Mouse (Mus musculus): ENCODE data around the gene Gfod1.

Gfod1 gene

GRCm38 (mm10) chr13:43197187-43197586 is 106.8 kb downstream of the Gfod1 start:
- no peak for DNase-seq

GRCm38 (mm10) chr13:43196000-43196399 is 108.0 kb downstream of the Gfod1 start:
- no peak for DNase-seq

GRCm38 (mm10) chr13:43193932-43194331 is 110.0 kb downstream of the Gfod1 start:
- no peak for DNase-seq

GRCm38 (mm10) chr13:43193266-43193665 is 110.7 kb downstream of the Gfod1 start:
- no peak for DNase-seq

- DNase-seq = no peak
Observed at GRCm38 (mm10) chr13:43191741-43192192, 112.2 kb downstream of the Gfod1 start.

- DNase-seq = no peak
Observed at GRCm38 (mm10) chr13:43191290-43191689, 112.7 kb downstream of the Gfod1 start.

- DNase-seq = no peak
Observed at GRCm38 (mm10) chr13:43187736-43188135, 116.2 kb downstream of the Gfod1 start.

GRCm38 (mm10) chr13:43183248-43184055 is 120.5 kb downstream of the Gfod1 start:
- DNase-seq = no peak

- peak; percentile 53 to 79 for DNase-seq
Observed at GRCm38 (mm10) chr13:43182465-43183201, 121.3 kb downstream of the Gfod1 start.

GRCm38 (mm10) chr13:43181104-43181503 is 122.9 kb downstream of the Gfod1 start:
- DNase-seq = no peak

GRCm38 (mm10) chr13:43177317-43177716 is 126.7 kb downstream of the Gfod1 start:
- no peak for DNase-seq

- no peak for DNase-seq
Observed at GRCm38 (mm10) chr13:43176676-43177075, 127.3 kb downstream of the Gfod1 start.

GRCm38 (mm10) chr13:43173262-43173661 is 130.7 kb downstream of the Gfod1 start:
- DNase-seq = peak; percentile 55 to 76

- no peak for DNase-seq
Observed at GRCm38 (mm10) chr13:43172036-43172713, 131.8 kb downstream of the Gfod1 start.

- DNase-seq = peak; percentile 97 to 99
Observed at GRCm38 (mm10) chr13:43171020-43171710, 132.8 kb downstream of the Gfod1 start, which contains the start of gene Tbc1d7. Gene Tbc1d7, minus strand, starts transcription at chr13:43171501.

GRCm38 (mm10) chr13:43167721-43168120 is 136.3 kb downstream of the Gfod1 start:
- DNase-seq = no peak

GRCm38 (mm10) chr13:43159429-43159828 is 144.5 kb downstream of the Gfod1 start:
- DNase-seq = no peak

- no peak for DNase-seq
Observed at GRCm38 (mm10) chr13:43158281-43158680, 145.7 kb downstream of the Gfod1 start.

GRCm38 (mm10) chr13:43157370-43157769 is 146.6 kb downstream of the Gfod1 start:
- DNase-seq = no peak

- no peak for DNase-seq
Observed at GRCm38 (mm10) chr13:43152005-43152520, 151.9 kb downstream of the Gfod1 start.

- no peak for DNase-seq
Observed at GRCm38 (mm10) chr13:43149661-43150060, 154.3 kb downstream of the Gfod1 start.

- DNase-seq = no peak
Observed at GRCm38 (mm10) chr13:43148692-43149091, 155.3 kb downstream of the Gfod1 start.

Data from spleen, adult 18-20 months (tissue).